15 mouse cellular contexts compared by ENCODE assay signal in the genomic region with DNA sequence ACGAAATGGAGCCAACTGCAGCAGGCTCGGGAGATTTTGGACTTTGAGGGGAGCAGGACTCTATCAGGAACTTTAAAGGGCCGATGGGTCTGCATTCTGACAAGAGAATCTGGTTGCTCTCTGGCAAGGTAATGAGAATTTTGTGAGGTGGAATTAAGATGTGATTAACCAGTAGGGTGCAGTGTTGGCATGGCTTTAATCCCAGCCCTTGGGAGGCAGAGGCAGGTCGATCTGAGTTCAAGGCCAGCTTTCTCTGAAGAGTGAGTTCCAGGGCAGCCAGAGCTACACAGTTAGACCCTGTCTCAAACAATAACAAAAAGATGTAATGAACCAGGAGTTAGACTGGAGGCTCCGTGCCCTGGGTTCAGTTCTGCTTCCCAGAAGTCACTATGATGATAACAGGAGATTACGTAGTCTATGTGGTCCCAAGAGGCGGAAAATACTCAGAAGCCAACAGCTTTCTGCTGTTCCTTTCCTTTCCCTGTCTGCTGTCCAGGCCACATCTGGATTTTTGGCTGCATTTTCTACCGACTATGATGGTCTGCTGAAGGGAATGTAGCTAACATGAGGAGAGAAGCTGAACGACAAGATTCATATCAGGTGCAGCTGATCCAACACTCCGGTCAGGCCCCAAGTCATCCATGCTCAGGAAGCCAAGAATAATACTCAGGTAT. TPM values are rescaled to one million over a fixed set of nuclear protein-coding genes. Genes with fewer than 3 reads are reported as not detected.
DNase-seq lines count a peak whose midpoint lies in the region; ATAC-seq and TF ChIP-seq lines count a peak whose summit lies in the region.
"Had no signal": no experiment of that assay in that cellular context is flagged by ENCODE, and none has a peak within 500 bp of the region (broad histone marks: within the 10 kb centered on the region; RNA-seq: fewer than 3 reads in every experiment).

No protein-coding gene starts in this region.

- no peaks in the 10 kb centered on the region for H3K4me1 ChIP-seq in liver, embryonic 14.5 days (replicated peaks; ENCODE audit: control insufficient read depth in 2 of 2, insufficient read depth in 2 of 2, low read length in 1 of 2)
- H3K4me1 ChIP-seq in liver, embryonic 12.5 days, result peaks cover 8% of the 10 kb centered on the region
- H3K4me1 ChIP-seq in heart, postnatal 0 days (ENCODE audit: control insufficient read depth, insufficient read depth), result no peaks in the 10 kb centered on the region
- no peaks in the 10 kb centered on the region for H3K4me1 ChIP-seq in stomach, postnatal 0 days (replicated peaks; ENCODE audit: control insufficient read depth, insufficient read depth)
- no peaks in the 10 kb centered on the region for H3K4me1 ChIP-seq in hindbrain, postnatal 0 days (ENCODE audit: insufficient read depth, low read length)
- H3K4me1 ChIP-seq: limb, embryonic 13.5 days had no signal

- H3K27me3 ChIP-seq in liver, embryonic 14.5 days (ENCODE audit: control insufficient read depth, insufficient read depth, low read length), result no peaks in the 10 kb centered on the region
- no peaks in the 10 kb centered on the region for H3K27me3 ChIP-seq in liver, embryonic 12.5 days (replicated peaks)
- H3K27me3 ChIP-seq in heart, postnatal 0 days (ENCODE audit: control insufficient read depth, insufficient read depth, low read length), result no peaks in the 10 kb centered on the region
- H3K27me3 ChIP-seq in stomach, postnatal 0 days (ENCODE audit: control insufficient read depth, insufficient read depth, low read length), result no peaks in the 10 kb centered on the region
- no peaks in the 10 kb centered on the region for H3K27me3 ChIP-seq in hindbrain, postnatal 0 days (ENCODE audit: insufficient read depth, low read length)
- H3K27me3 ChIP-seq: limb, embryonic 13.5 days had no signal

- no peak for TF ChIP-seq EP300 in liver, embryonic 14.5 days (IDR thresholded peaks at IDR 0.05; ENCODE audit: low read depth)
- no peak for TF ChIP-seq EP300 in heart, postnatal 0 days (IDR thresholded peaks at IDR 0.05; ENCODE audit: low read depth)
- no peak for TF ChIP-seq EP300 in stomach, postnatal 0 days (optimal IDR thresholded peaks at IDR 0.05)

- WGBS in liver, embryonic 14.5 days (ENCODE audit: insufficient replicate concordance), result 76% methylated on average over 10 of the region's 10 CpGs
- 81% methylated on average over 10 of the region's 10 CpGs for WGBS in liver, embryonic 12.5 days (ENCODE audit: insufficient replicate concordance)
- 72% methylated on average over 10 of the region's 10 CpGs for WGBS in heart, postnatal 0 days
- WGBS in stomach, postnatal 0 days, result 81% methylated on average over 10 of the region's 10 CpGs
- WGBS in hindbrain, postnatal 0 days, result 89% methylated on average over 10 of the region's 10 CpGs

- H3K9me3 ChIP-seq in liver, embryonic 14.5 days (ENCODE audit: control insufficient read depth, low read length), result no peaks in the 10 kb centered on the region
- H3K9me3 ChIP-seq in liver, embryonic 12.5 days (replicated peaks), result no peaks in the 10 kb centered on the region
- H3K9me3 ChIP-seq in heart, postnatal 0 days (replicated peaks; ENCODE audit: control insufficient read depth, low read length), result no peaks in the 10 kb centered on the region
- H3K9me3 ChIP-seq in stomach, postnatal 0 days (ENCODE audit: control insufficient read depth, low read length), result no peaks in the 10 kb centered on the region
- H3K9me3 ChIP-seq in hindbrain, postnatal 0 days (ENCODE audit: low read length), result no peaks in the 10 kb centered on the region
- H3K9me3 ChIP-seq: limb, embryonic 13.5 days had no signal

- ATAC-seq in CD4-positive, CD25-positive, alpha-beta regulatory T cell, adult 4 months, result no peak
- no peak for ATAC-seq in liver, embryonic 14.5 days (ENCODE audit: insufficient read depth)
- no peak for ATAC-seq in liver, embryonic 12.5 days
- no peak for ATAC-seq in heart, postnatal 0 days (ENCODE audit: insufficient read depth, low read depth)
- ATAC-seq in stomach, postnatal 0 days (ENCODE audit: low FRiP score, low TSS enrichment), result no peak
- ATAC-seq in hindbrain, postnatal 0 days, result no peak
- ATAC-seq: hindbrain, embryonic 16.5 days had no signal

- peak; percentile 43 for DNase-seq in CD4-positive, CD25-positive, alpha-beta regulatory T cell, adult 2 months (ENCODE audit: low read depth, low spot score)
- DNase-seq in liver, embryonic 14.5 days (ENCODE audit: low read depth in 3 of 3, low spot score in 3 of 3), result no peak
- no peak for DNase-seq in heart, postnatal 0 days (ENCODE audit: low spot score)
- no peak for DNase-seq in stomach, postnatal 0 days (ENCODE audit: low spot score)
- no peak for DNase-seq in layer of hippocampus, postnatal 36 days
- DNase-seq in hindbrain, postnatal 0 days (ENCODE audit: low spot score), result no peak
- DNase-seq: adrenal gland, postnatal 36 days; kidney, postnatal 36 days; lung, postnatal 14 days; retina, postnatal 1 day; spleen, adult 18-20 months had no signal

- TF ChIP-seq CTCF in liver, embryonic 14.5 days (IDR thresholded peaks at IDR 0.05; ENCODE audit: low read depth), result peak; percentile 34; the same call in 1 of the 2 replicates
- no peak for TF ChIP-seq CTCF in heart, postnatal 0 days (IDR thresholded peaks at IDR 0.05; ENCODE audit: low read depth)
- peak; percentile 25; the same call in 1 of the 2 replicates for TF ChIP-seq CTCF in stomach, postnatal 0 days (IDR thresholded peaks at IDR 0.05; ENCODE audit: low read depth)
- no peak for TF ChIP-seq CTCF in hindbrain, postnatal 0 days (IDR thresholded peaks at IDR 0.05; ENCODE audit: low read depth)

- H3K36me3 ChIP-seq in liver, embryonic 14.5 days (replicated peaks; ENCODE audit: control insufficient read depth, insufficient read depth, low read depth), result no peaks in the 10 kb centered on the region
- H3K36me3 ChIP-seq in liver, embryonic 12.5 days, result peaks cover 20% of the 10 kb centered on the region
- H3K36me3 ChIP-seq in heart, postnatal 0 days (replicated peaks; ENCODE audit: control insufficient read depth, insufficient read depth, low read length), result peaks cover 9% of the 10 kb centered on the region
- H3K36me3 ChIP-seq in stomach, postnatal 0 days (ENCODE audit: control insufficient read depth, insufficient read depth, low read length), result no peaks in the 10 kb centered on the region
- H3K36me3 ChIP-seq in hindbrain, postnatal 0 days (ENCODE audit: insufficient read depth, low read length), result peaks cover 11% of the 10 kb centered on the region

- no peak overlapping the region for H3K9ac ChIP-seq in liver, embryonic 14.5 days (replicated peaks)
- H3K9ac ChIP-seq in liver, embryonic 12.5 days, result no peak overlapping the region
- H3K9ac ChIP-seq in heart, postnatal 0 days (replicated peaks; ENCODE audit: low read depth, low read length), result no peak overlapping the region
- H3K9ac ChIP-seq in stomach, postnatal 0 days (ENCODE audit: low read length), result no peak overlapping the region
- no peak overlapping the region for H3K9ac ChIP-seq in hindbrain, postnatal 0 days (replicated peaks; ENCODE audit: low read length)
- H3K9ac ChIP-seq: limb, embryonic 13.5 days had no signal

- no peak overlapping the region for H3K4me3 ChIP-seq in liver, embryonic 14.5 days (ENCODE audit: insufficient read depth in 1 of 2, low read depth in 2 of 2, low read length in 2 of 2)
- H3K4me3 ChIP-seq in liver, embryonic 12.5 days, result no peak overlapping the region
- no peak overlapping the region for H3K4me3 ChIP-seq in heart, postnatal 0 days (ENCODE audit: low read depth, low read length)
- no peak overlapping the region for H3K4me3 ChIP-seq in stomach, postnatal 0 days (ENCODE audit: low read depth, low read length)
- H3K4me3 ChIP-seq in hindbrain, postnatal 0 days (ENCODE audit: low read length), result no peak overlapping the region
- H3K4me3 ChIP-seq: limb, embryonic 13.5 days had no signal

- no peak overlapping the region for H3K4me2 ChIP-seq in liver, embryonic 14.5 days (ENCODE audit: low read depth)
- no peak overlapping the region for H3K4me2 ChIP-seq in liver, embryonic 12.5 days
- no peak overlapping the region for H3K4me2 ChIP-seq in heart, postnatal 0 days (ENCODE audit: low read depth, low read length)
- no peak overlapping the region for H3K4me2 ChIP-seq in stomach, postnatal 0 days (replicated peaks; ENCODE audit: low read depth)
- no peak overlapping the region for H3K4me2 ChIP-seq in hindbrain, postnatal 0 days (ENCODE audit: low read depth, low read length)
- H3K4me2 ChIP-seq: limb, embryonic 13.5 days had no signal

- H3K27ac ChIP-seq in liver, embryonic 14.5 days, result no peak overlapping the region
- H3K27ac ChIP-seq in liver, embryonic 12.5 days, result no peak overlapping the region
- H3K27ac ChIP-seq in heart, postnatal 0 days (ENCODE audit: low read depth), result 0 out of 2 replicates have a peak overlapping the region, but pooled peaks have one; percentile 4
- H3K27ac ChIP-seq in stomach, postnatal 0 days (replicated peaks), result no peak overlapping the region
- no peak overlapping the region for H3K27ac ChIP-seq in hindbrain, postnatal 0 days
- H3K27ac ChIP-seq: limb, embryonic 13.5 days had no signal

RNA-seq across cellular contexts. Expression of gene Miga1, which starts 19.1 kb away (rescaled TPM):
- 1 to 10 TPM; 8.0 TPM for polyA plus RNA-seq in CD4-positive, CD25-positive, alpha-beta regulatory T cell, adult 4 months (2017; shearing (Covaris generic))
- 2.3 and 3.4 TPM in 2 replicates for polyA plus RNA-seq in liver, embryonic 14.5 days (2012; rRNA removed)
- polyA plus RNA-seq in liver, embryonic 14.5 days (2014; fragmentation: Nextera tagmentation; extraction: Ambion mirVana), result 3.0 and 4.4 TPM in 2 replicates
- 7.1 and 9.1 TPM in 2 replicates for polyA plus RNA-seq in liver, embryonic 12.5 days (2016; fragmentation: Nextera tagmentation; extraction: Ambion mirVana)
- 6.8 and 9.8 TPM in 2 replicates for total RNA-seq in heart, postnatal 0 days (2014; rRNA removed; ENCODE audit: low replicate concordance)
- 8.7 and 9.0 TPM in 2 replicates for polyA plus RNA-seq in heart, postnatal 0 days (2015; fragmentation: Nextera tagmentation; extraction: Ambion mirVana)
- polyA plus RNA-seq in stomach, postnatal 0 days (2015; fragmentation: Nextera tagmentation; extraction: Ambion mirVana), result 3.5 and 3.6 TPM in 2 replicates
- total RNA-seq in layer of hippocampus, postnatal 36 days (2021), result 10 to 100 TPM; 74.4 to 82.9 TPM
- total RNA-seq in hindbrain, postnatal 0 days (2014; rRNA removed), result 13.6 and 16.7 TPM in 2 replicates
- polyA plus RNA-seq in hindbrain, postnatal 0 days (2015; fragmentation: Nextera tagmentation; extraction: Ambion mirVana), result 21.1 and 22.5 TPM in 2 replicates

RNA-seq across cellular contexts. Expression of gene Usp33, which starts 25.2 kb away (rescaled TPM):
- polyA plus RNA-seq in CD4-positive, CD25-positive, alpha-beta regulatory T cell, adult 4 months (2017; shearing (Covaris generic)), result 10 to 100 TPM; 33.9 to 35.5 TPM
- polyA plus RNA-seq in liver, embryonic 14.5 days (2012; rRNA removed), result 11.7 and 18.5 TPM in 2 replicates
- polyA plus RNA-seq in liver, embryonic 14.5 days (2014; fragmentation: Nextera tagmentation; extraction: Ambion mirVana), result 23.1 and 24.8 TPM in 2 replicates
- 30.1 and 30.9 TPM in 2 replicates for polyA plus RNA-seq in liver, embryonic 12.5 days (2016; fragmentation: Nextera tagmentation; extraction: Ambion mirVana)
- total RNA-seq in heart, postnatal 0 days (2014; rRNA removed; ENCODE audit: low replicate concordance), result 16.6 and 21.7 TPM in 2 replicates
- 16.4 and 17.2 TPM in 2 replicates for polyA plus RNA-seq in heart, postnatal 0 days (2015; fragmentation: Nextera tagmentation; extraction: Ambion mirVana)
- 15.7 and 16.1 TPM in 2 replicates for polyA plus RNA-seq in stomach, postnatal 0 days (2015; fragmentation: Nextera tagmentation; extraction: Ambion mirVana)
- total RNA-seq in layer of hippocampus, postnatal 36 days (2021), result 100 to 1,000 TPM; 127 to 132 TPM
- total RNA-seq in hindbrain, postnatal 0 days (2014; rRNA removed), result 51.5 and 74.1 TPM in 2 replicates
- polyA plus RNA-seq in hindbrain, postnatal 0 days (2015; fragmentation: Nextera tagmentation; extraction: Ambion mirVana), result 63.5 and 64.8 TPM in 2 replicates

RNA-seq across cellular contexts. Expression of gene Nexn, which starts 55.0 kb away (rescaled TPM):
- 1 to 10 TPM; 2.0 to 5.2 TPM for polyA plus RNA-seq in CD4-positive, CD25-positive, alpha-beta regulatory T cell, adult 4 months (2017; shearing (Covaris generic))
- 0.10 and 0.25 TPM in 2 replicates for polyA plus RNA-seq in liver, embryonic 14.5 days (2012; rRNA removed)
- polyA plus RNA-seq in liver, embryonic 14.5 days (2014; fragmentation: Nextera tagmentation; extraction: Ambion mirVana), result 0.30 and 0.69 TPM in 2 replicates
- polyA plus RNA-seq in liver, embryonic 12.5 days (2016; fragmentation: Nextera tagmentation; extraction: Ambion mirVana), result 2.2 and 2.5 TPM in 2 replicates
- total RNA-seq in heart, postnatal 0 days (2014; rRNA removed; ENCODE audit: low replicate concordance), result 32.1 and 88.6 TPM in 2 replicates
- 314 and 316 TPM in 2 replicates for polyA plus RNA-seq in heart, postnatal 0 days (2015; fragmentation: Nextera tagmentation; extraction: Ambion mirVana)
- 29.8 and 37.9 TPM in 2 replicates for polyA plus RNA-seq in stomach, postnatal 0 days (2015; fragmentation: Nextera tagmentation; extraction: Ambion mirVana)
- total RNA-seq in layer of hippocampus, postnatal 36 days (2021), result 1 to 10 TPM in 1 of 2 experiments, under 1 TPM in 1; 0.91 to 1.4 TPM
- total RNA-seq in hindbrain, postnatal 0 days (2014; rRNA removed), result 0.37 and 6.4 TPM in 2 replicates
- 2.5 and 3.4 TPM in 2 replicates for polyA plus RNA-seq in hindbrain, postnatal 0 days (2015; fragmentation: Nextera tagmentation; extraction: Ambion mirVana)

Comparison
In these comparisons a context has a peak if more than half of its experiments do, and no peak if none do; other contexts are left out.
1. CTCF ChIP-seq: peak in liver, embryonic 14.5 days (single experiment) and stomach, postnatal 0 days (single experiment); none in heart, postnatal 0 days (single experiment) and hindbrain, postnatal 0 days (single experiment).